In the genomic region with DNA sequence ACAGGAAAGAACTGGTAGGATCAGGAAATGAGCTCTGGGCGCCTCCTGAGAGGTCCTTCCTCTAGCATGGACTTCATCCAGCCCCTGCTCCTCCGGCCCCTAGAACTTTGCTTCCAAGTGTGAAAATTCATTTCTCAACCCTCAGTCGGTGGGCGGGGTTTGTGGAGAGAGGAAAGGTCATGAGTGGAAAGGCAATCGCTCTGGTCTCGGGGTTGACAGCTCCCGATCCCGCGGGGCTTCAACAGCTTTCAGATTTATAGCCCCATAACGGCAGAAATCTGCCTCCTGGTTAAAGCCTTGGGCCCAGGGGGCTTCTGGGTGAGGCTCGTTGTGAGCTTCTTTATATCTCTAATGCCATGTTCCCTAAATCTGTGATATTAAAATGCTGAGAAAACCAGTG, we compare ENCODE assay signal across 17 mouse cellular contexts.
DNase-seq lines count a peak whose midpoint lies in the region; ATAC-seq and TF ChIP-seq lines count a peak whose summit lies in the region.
"Had no signal": no experiment of that assay in that cellular context is flagged by ENCODE, and none has a peak within 500 bp of the region (broad histone marks: within the 10 kb centered on the region; RNA-seq: fewer than 3 reads in every experiment).

No protein-coding gene starts in this region.

- H3K4me3 ChIP-seq in kidney, embryonic 14.5 days (ENCODE audit: low read length) = no peak overlapping the region
- no peak overlapping the region for H3K4me3 ChIP-seq in neural tube, embryonic 12.5 days
- H3K4me3 ChIP-seq in layer of hippocampus, adult 2 months = no peak overlapping the region
- no peak overlapping the region for H3K4me3 ChIP-seq in heart, adult 2 months
- H3K4me3 ChIP-seq: embryonic facial prominence, embryonic 15.5 days; heart, embryonic 13.5 days had no signal

- no peaks in the 10 kb centered on the region for H3K4me1 ChIP-seq in kidney, embryonic 14.5 days (ENCODE audit: control insufficient read depth, insufficient read depth, low read length)
- peaks cover 6% of the 10 kb centered on the region; the same call in 1 of the 2 replicates for H3K4me1 ChIP-seq in neural tube, embryonic 12.5 days
- H3K4me1 ChIP-seq in heart, adult 2 months (ENCODE audit: control insufficient read depth, insufficient read depth, low read length) = no peaks in the 10 kb centered on the region
- H3K4me1 ChIP-seq: embryonic facial prominence, embryonic 15.5 days; heart, embryonic 13.5 days had no signal

- no peaks in the 10 kb centered on the region for H3K9me3 ChIP-seq in kidney, embryonic 14.5 days (ENCODE audit: control insufficient read depth, low read length)
- H3K9me3 ChIP-seq in neural tube, embryonic 12.5 days = no peaks in the 10 kb centered on the region
- H3K9me3 ChIP-seq: embryonic facial prominence, embryonic 15.5 days; heart, embryonic 13.5 days had no signal

- TF ChIP-seq POLR2A in heart, adult 2 months (IDR thresholded peaks at IDR 0.05; ENCODE audit: insufficient read depth, low read depth, low read length) = no peak

- peak; percentile 41 for DNase-seq in lung, postnatal 10 days
- DNase-seq in lung, postnatal 36 days = no peak
- peak; percentile 71 for DNase-seq in adrenal gland, postnatal 14 days
- no peak for DNase-seq in layer of hippocampus, adult 2 months (ENCODE audit: low spot score in 2 of 2)
- DNase-seq in retina, embryonic 14.5 days (ENCODE audit: low spot score) = no peak
- no peak for DNase-seq in heart, adult 2 months
- DNase-seq: cerebellum, postnatal 10 days; gastrocnemius, postnatal 10 days; layer of hippocampus, adult 9-11 months; lung, adult 2 months had no signal

- TF ChIP-seq CTCF in layer of hippocampus, adult 2 months (conservative IDR thresholded peaks at IDR 0.05) = no peak
- TF ChIP-seq CTCF in heart, adult 2 months (IDR thresholded peaks at IDR 0.05) = no peak

- no peak overlapping the region for H3K9ac ChIP-seq in kidney, embryonic 14.5 days (ENCODE audit: low read depth, low read length)
- H3K9ac ChIP-seq in neural tube, embryonic 12.5 days = no peak overlapping the region
- H3K9ac ChIP-seq in heart, adult 2 months (ENCODE audit: low read depth, low read length) = no peak overlapping the region
- H3K9ac ChIP-seq: embryonic facial prominence, embryonic 15.5 days; heart, embryonic 13.5 days had no signal

- no peaks in the 10 kb centered on the region for H3K27me3 ChIP-seq in kidney, embryonic 14.5 days (ENCODE audit: control insufficient read depth, insufficient read depth, low read length)
- no peaks in the 10 kb centered on the region for H3K27me3 ChIP-seq in neural tube, embryonic 12.5 days (replicated peaks)
- no peaks in the 10 kb centered on the region for H3K27me3 ChIP-seq in heart, adult 2 months (ENCODE audit: control insufficient read depth, insufficient read depth, low read length)
- H3K27me3 ChIP-seq: CH12.LX; embryonic facial prominence, embryonic 15.5 days had no signal

- no peaks in the 10 kb centered on the region for H3K36me3 ChIP-seq in kidney, embryonic 14.5 days (ENCODE audit: control insufficient read depth, insufficient read depth, low read length)
- no peaks in the 10 kb centered on the region for H3K36me3 ChIP-seq in neural tube, embryonic 12.5 days
- no peaks in the 10 kb centered on the region for H3K36me3 ChIP-seq in heart, adult 2 months (ENCODE audit: control insufficient read depth, insufficient read depth, low read length)
- H3K36me3 ChIP-seq: embryonic facial prominence, embryonic 15.5 days; heart, embryonic 13.5 days had no signal

- intact Hi-C loops in heart, adult 2 months (cut with DNase I) = no loop called here

- peak; percentile 24; the same call in 1 of the 2 replicates for ATAC-seq in kidney, embryonic 14.5 days (ENCODE audit: low FRiP score, low TSS enrichment)
- no peak; the same call in 1 of the 2 replicates for ATAC-seq in neural tube, embryonic 12.5 days (ENCODE audit: low FRiP score, low read depth)
- ATAC-seq: forebrain, embryonic 14.5 days had no signal

- no peak for TF ChIP-seq EP300 in heart, adult 2 months (IDR thresholded peaks at IDR 0.05; ENCODE audit: insufficient read depth, low read depth, low read length)

- peak overlapping the region; percentile 17; the same call in 1 of the 2 replicates for H3K4me2 ChIP-seq in kidney, embryonic 14.5 days (replicated peaks; ENCODE audit: low read depth, low read length)
- 0 out of 2 replicates have a peak overlapping the region, but pooled peaks have one; percentile 14 for H3K4me2 ChIP-seq in neural tube, embryonic 12.5 days (replicated peaks)
- H3K4me2 ChIP-seq: embryonic facial prominence, embryonic 15.5 days; heart, embryonic 13.5 days; midbrain, embryonic 11.5 days had no signal

- H3K79me2 ChIP-seq in heart, adult 2 months (replicated peaks; ENCODE audit: control insufficient read depth, insufficient read depth, low read length) = no peaks in the 10 kb centered on the region

- H3K27ac ChIP-seq in kidney, embryonic 14.5 days (ENCODE audit: low read depth, low read length) = no peak overlapping the region
- no peak overlapping the region for H3K27ac ChIP-seq in neural tube, embryonic 12.5 days
- H3K27ac ChIP-seq in layer of hippocampus, adult 2 months = no peak overlapping the region
- no peak overlapping the region for H3K27ac ChIP-seq in heart, adult 2 months
- H3K27ac ChIP-seq: embryonic facial prominence, embryonic 15.5 days; heart, embryonic 13.5 days had no signal

- WGBS in kidney, embryonic 14.5 days = 31% methylated on average over 11 of the region's 11 CpGs
- WGBS in neural tube, embryonic 12.5 days = 49% methylated on average over 11 of the region's 11 CpGs
- WGBS in heart, adult 2 months = 74% methylated on average over 11 of the region's 11 CpGs

Comparison
In these comparisons a context has a peak if more than half of its experiments do, and no peak if none do; other contexts are left out.
1. DNase-seq: peak in lung, postnatal 10 days (single experiment) and adrenal gland, postnatal 14 days (single experiment); none in lung, postnatal 36 days (single experiment), layer of hippocampus, adult 2 months (0 of 2), retina, embryonic 14.5 days (single experiment) and heart, adult 2 months (0 of 2).